Comparison of ENCODE assay signal across 8 mouse cellular contexts in the genomic region with DNA sequence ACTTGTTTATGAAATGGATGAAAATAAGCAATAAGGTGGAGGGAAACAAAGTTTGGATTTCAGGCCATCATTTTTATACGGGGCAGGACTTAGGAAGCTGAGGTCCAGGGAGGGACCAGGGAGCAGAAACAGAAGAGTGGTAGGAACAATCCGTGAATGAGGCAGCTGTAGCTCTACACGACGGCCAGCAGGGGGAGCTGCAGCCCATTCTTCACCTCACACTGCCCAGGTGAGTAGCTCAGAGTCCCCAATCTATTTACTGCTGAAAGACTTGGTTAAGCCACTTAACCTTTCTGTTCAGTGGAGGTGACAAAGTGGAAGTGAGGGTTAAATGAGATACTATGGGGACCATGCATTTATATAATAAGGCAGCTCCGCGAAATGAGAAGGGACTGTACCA.
DNase-seq lines count a peak whose midpoint lies in the region; ATAC-seq lines count a peak whose summit lies in the region.

No protein-coding gene starts in this region.

- DNase-seq in CD4-positive helper T cell, adult 2 months (ENCODE audit: low read depth, low spot score): peak; percentile 41
- DNase-seq in adipocyte (ENCODE audit: low spot score): peak; percentile 63
- DNase-seq in kidney, adult 9 months: peak; percentile 46
- peak; percentile 3 for DNase-seq in liver, embryonic 13.5 days
- DNase-seq in ovary, postnatal 14 days (ENCODE audit: low spot score): peak; percentile 54
- peak; percentile 56 for DNase-seq in thymus, postnatal 0 days (ENCODE audit: low spot score)

- H3K9ac ChIP-seq in liver, embryonic 13.5 days: no peak overlapping the region

- no peak overlapping the region for H3K4me2 ChIP-seq in liver, embryonic 13.5 days

- ATAC-seq in common myeloid progenitor, adult 5-6 weeks (replicated peaks; ENCODE audit: low read depth, poor library complexity, severe bottlenecking): peak; percentile 89
- peak; percentile 84 for ATAC-seq in granulocyte monocyte progenitor cell, adult 5-6 weeks (replicated peaks; ENCODE audit: poor library complexity, severe bottlenecking)
- no peak for ATAC-seq in liver, embryonic 13.5 days (ENCODE audit: low read depth)

- no peaks in the 10 kb centered on the region for H3K36me3 ChIP-seq in liver, embryonic 13.5 days

- peaks cover 4% of the 10 kb centered on the region for H3K4me1 ChIP-seq in liver, embryonic 13.5 days (replicated peaks)

- H3K27me3 ChIP-seq in liver, embryonic 13.5 days: no peaks in the 10 kb centered on the region

- 20% methylated on average over 6 of the region's 6 CpGs for WGBS in liver, embryonic 13.5 days (ENCODE audit: insufficient replicate concordance)

- H3K9me3 ChIP-seq in liver, embryonic 13.5 days (replicated peaks): no peaks in the 10 kb centered on the region

- H3K27ac ChIP-seq in liver, embryonic 13.5 days: no peak overlapping the region

- H3K4me3 ChIP-seq in liver, embryonic 13.5 days (replicated peaks): no peak overlapping the region

Comparison
In these comparisons a context has a peak if more than half of its experiments do, and no peak if none do; other contexts are left out.
1. DNase-seq: peak in every context shown above with its lines; median percentile 63 in adipocyte; 56 in thymus, postnatal 0 days; 54 in ovary, postnatal 14 days; 46 in kidney, adult 9 months; 41 in CD4-positive helper T cell, adult 2 months; 3 in liver, embryonic 13.5 days.